Mouse (Mus musculus) kidney, adult 8-10 months (tissue): ENCODE measurements around the gene Fbn1.

ENCODE experiments used
- DNase-seq, 2 experiments: peaks; one replicate each; pipeline ENCODE4 v3.0.0; 2022

Fbn1 gene

GRCm38 (mm10) chr2:125498216-125498615 lies 9.6 kb downstream of the Fbn1 start:
- no peak for DNase-seq

GRCm38 (mm10) chr2:125496696-125497095 lies 11.1 kb downstream of the Fbn1 start:
- no peak for DNase-seq

DNA sequence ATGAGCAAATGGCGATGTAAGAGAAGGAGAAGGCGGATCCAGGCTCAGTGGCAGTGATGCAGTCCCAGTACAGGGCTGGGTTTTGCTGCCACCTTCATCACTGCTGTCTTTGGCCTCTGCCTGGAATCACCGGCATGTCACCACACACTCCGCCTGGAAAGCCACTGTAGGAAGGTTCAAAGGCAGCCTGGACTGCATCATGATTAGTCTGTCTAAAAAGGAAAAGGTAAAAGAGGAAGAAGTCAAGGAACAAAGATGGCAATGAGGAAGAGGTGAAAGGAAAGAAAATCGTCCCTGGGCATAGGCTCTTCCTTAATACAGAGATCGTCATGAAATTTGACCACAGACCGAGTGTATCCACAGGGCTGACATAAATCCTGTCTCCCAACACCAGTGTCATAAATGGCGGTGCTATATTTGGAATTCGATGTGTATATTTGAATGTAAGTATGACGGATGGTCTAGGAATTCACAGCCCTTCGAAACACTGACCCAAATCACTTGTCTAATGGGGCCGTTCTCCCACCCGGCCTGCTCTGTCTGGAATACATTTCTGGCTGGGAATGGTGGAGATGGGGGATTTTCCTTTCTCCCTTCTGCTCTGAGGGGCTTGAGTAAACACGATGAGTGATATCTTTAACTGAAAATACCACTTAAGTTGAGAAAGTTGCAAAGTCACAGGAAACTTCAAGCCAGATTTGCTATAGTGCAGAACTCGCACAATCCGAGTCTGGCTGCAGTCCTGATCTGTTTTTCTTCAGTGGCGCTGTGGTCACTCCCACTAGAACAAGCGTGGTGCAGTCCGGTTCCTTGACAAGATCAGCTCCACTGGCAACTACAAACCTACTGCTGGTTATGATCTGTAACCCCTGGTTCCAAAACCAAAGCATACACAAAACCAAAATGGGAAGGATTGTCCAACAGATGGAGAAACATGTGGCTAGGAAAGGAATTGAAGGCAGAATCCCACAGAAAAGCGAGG lies 12.7 kb downstream of the Fbn1 start:
- no peak for DNase-seq

DNA sequence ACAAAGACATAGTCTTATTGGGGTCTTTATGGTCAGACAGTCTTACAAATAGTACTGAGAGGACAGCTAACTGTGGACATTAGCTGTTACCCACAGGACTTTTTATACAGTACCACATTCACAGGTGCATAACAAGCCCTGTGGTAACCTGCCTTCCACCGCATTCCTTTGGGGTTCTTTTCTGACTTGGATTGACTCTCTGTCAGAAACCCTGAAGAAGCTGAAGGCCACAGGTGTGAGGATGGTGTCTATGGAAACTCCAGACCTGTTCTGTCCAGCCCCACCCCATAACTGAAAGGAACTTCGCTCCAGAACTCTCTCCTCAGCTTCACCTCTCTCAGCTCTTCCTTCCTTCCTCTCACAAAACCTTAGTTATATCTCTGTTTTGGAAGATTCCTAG lies 13.5 kb downstream of the Fbn1 start:
- no peak for DNase-seq

GRCm38 (mm10) chr2:125492050-125492900 lies 15.5 kb downstream of the Fbn1 start:
- no peak for DNase-seq

DNA sequence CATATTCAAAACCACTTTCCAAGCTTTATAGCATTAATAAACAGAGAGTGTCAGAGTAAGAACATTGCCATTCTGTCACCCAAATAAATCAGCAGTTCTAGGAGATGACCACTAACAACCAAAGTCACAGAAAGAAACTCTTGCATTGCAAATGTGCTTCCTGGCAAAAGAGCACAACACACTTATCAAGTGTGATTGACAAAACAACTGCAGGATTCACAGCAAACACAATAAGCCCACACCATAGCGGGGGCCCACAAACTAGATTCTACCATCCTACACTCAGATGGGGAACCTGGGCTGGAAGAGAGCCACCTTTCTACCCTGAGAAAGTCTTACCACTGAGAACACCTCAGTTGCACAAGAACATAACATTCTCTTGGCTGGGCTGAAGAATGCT lies 17.8 kb downstream of the Fbn1 start:
- DNase-seq = no peak

DNA sequence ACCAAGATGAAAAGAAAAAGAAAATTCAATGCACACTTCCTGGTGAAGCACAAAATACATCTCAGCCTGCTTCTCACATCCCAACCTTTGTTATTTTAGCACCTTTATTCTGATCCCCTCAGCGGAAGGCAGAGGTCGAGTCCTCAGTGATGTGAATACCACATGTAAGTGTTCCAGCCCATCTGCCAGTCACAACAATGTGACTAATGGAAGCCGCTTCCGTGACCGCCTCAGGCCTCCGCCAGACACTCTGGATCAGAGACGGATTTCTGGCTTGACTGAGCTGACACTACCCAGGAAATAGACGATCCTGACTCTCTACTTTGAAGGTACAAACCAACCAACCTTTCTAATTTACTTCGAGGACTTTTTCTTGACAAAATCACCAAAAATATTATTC lies 22.9 kb downstream of the Fbn1 start:
- no peak for DNase-seq

GRCm38 (mm10) chr2:125484164-125484563 lies 23.6 kb downstream of the Fbn1 start:
- DNase-seq = no peak

GRCm38 (mm10) chr2:125481531-125482317 lies 26.1 kb downstream of the Fbn1 start:
- DNase-seq = no peak

- DNase-seq = no peak
These were observed 26.7 kb downstream of the Fbn1 start for GRCm38 (mm10) chr2:125481116-125481515.

DNA sequence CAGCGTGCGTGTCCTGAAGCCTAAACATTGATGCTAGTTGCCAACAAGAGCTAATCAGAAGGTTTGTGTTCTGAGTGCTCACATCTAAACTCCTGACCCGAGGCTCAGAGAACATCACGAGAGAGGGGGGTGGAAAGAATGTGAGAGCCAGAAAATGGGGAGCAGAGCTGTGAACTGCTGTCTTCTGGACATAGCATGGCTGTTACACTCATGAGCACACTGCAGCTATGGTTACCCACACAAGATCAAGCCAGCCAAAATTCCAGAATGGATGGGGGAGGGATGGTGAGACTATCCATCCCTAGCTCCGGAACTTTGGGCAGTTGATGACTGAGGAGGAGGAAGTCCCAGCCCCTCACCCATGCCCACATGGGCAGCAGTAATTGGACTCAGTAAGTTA lies 27.7 kb downstream of the Fbn1 start:
- no peak for DNase-seq

DNA sequence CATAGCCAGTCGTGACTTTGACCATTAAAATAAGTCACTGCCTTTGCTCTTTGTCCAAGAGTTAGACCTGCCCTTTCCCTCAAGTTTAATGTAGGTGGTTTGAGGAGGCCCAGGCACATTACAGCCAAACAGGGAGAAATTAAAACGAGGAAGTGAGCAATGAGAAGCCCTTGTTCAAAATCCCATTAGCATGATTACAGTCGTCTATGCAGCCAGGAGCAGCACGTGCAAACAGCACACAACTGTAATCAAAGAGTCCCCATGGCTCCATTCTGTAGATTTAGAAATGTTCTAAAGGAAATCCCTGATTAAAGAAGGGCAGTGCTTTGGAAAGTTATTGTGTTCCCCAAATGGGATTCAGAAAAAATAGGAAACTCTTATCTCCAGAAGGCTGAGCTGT lies 29.1 kb downstream of the Fbn1 start:
- DNase-seq = no peak

DNA sequence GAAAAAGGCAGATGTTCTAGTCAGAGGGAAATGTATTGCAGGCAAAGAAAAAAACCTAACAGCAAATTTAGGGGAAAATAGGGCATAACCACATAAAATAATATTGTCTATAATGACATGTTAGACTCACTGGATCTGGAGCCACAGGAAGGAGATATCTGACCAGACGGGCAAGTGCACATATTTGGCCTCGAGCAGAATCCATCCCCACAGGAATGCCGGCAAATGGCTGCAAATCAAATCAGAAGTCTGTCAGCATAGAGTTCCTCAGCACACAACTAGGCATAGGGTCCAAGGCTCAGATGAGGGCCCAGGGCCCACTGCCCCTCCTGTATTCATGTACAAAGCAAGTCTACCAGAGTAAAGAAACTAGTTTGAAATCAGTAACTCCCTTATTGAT lies 30.4 kb downstream of the Fbn1 start:
- no peak for DNase-seq

DNA sequence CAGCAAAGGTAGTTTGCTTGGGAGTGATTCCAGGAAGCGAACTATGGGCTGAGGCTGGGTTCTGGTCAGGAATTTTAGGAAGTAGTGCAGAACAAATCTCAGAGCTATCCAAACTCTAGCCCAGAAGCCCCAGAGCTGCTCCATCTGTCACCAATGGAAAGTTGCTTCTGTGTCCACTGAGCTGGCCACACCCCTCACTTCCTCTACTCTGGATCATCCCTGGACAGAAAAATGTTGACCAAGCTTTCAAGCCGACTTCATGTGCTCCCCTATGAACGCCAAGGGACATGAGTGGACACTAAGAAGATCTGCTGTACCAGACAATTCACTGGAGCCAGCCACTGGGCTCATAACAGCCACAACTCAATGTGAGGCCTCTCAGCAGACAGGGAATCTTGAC lies 31.6 kb downstream of the Fbn1 start:
- no peak for DNase-seq

DNA sequence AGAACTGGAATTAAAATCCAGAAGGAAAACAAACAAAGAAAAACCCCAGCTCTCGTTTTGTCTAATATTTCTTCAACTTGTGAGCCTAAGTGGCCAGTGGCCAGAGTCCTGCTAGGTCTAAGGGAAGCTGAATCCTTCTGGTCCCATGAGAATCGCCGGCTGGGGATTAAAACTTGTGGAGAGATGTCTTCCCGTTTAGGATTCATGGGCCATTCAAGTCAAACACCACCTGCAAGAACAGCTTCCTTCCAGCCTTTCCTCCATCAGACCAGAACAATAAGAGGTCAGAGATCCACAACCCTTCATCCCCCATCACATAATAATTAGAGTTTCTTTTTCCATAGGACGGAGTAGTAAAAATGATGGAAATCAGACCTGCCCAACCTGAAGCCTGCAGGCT lies 33.1 kb downstream of the Fbn1 start:
- no peak for DNase-seq

- no peak for DNase-seq
These were observed 34.6 kb downstream of the Fbn1 start for GRCm38 (mm10) chr2:125473228-125473627.

- no peak for DNase-seq
These were observed 36.1 kb downstream of the Fbn1 start for GRCm38 (mm10) chr2:125471721-125472120.

GRCm38 (mm10) chr2:125470553-125471295 lies 37.1 kb downstream of the Fbn1 start:
- peak in 1 of 2 experiments; percentile 32 for DNase-seq

- no peak for DNase-seq
These were observed 43.8 kb downstream of the Fbn1 start for GRCm38 (mm10) chr2:125464036-125464435.

DNA sequence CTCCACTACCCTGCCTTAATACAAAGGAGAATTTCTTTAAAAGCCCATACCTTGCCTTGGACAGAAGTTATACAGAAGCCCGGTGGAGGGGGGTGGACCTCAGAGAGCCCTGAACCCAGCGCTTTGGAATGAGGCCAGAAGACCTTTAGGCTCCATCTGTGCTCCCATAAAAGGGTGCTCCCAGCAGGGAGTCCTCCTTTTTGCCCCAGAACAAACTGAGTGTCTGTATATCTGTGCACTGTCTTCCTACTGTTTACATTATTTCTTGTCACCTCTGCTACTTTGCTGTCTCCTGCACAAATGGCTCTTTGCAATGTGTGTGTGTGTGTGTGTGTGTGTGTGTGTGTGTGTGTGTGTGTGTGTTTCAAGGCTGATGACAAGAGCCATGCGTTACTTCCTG lies 48.7 kb downstream of the Fbn1 start:
- DNase-seq = no peak

DNA sequence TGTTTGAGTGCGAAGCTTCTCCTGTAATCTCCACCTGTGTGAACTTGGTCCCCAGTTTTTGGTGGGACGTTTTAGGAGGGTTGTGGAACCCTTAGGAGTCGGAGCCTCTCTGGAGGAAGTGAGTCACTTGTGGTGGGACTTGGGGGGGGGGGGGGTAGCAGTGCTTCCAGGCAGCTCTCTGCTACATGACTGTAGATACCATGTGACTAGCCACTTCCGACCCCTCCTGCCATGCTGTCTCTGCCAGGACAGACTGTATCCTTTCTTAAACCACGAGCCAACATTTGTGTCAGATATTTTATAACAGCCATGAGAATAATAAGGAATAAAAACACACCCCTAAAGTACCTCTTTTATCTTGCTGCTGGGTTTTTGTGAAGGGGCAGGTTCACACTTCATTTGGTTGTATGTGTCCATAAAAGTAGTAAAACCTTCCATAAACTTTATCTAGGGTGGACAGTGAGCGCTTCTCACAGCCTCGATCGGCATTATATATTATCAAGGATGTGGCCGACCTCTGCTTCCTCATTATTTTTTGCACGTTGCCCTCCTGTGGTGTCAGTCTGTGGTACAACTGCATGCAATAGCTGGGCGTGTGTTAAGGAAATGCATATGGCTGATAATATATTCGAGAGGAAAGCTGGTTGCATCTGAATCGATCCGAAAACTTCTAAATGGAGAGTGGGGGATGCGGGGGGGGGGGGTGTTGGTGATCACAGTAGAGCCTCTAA lies 51.6 kb downstream of the Fbn1 start:
- DNase-seq = no peak

DNA sequence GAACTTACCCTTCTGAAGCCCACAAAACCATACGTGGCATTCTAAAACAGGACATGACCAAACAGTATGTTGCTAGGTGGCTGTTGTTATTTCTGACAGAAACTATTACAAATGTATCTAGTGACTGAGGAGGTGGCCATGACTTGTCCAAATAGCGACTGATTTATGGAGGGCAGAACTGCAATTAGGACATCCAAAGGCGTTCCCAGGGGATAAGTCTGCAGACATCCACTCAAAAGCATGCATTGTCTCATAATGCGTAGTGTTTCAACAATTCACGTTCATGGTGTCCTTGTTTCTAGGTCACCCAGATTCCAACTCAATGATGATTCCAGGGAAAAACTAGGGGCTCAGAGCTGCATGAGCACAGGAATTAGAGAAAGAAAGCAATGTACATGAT lies 53.0 kb downstream of the Fbn1 start:
- no peak for DNase-seq
